Mouse (Mus musculus) heart, adult 2 months (tissue): ENCODE results near the gene Olfr883.

Experiments used
- CTCF ChIP-seq: fragments of 200-600 bp; IDR thresholded peaks from 2 replicates; pipeline ENCODE4 v1.8.1; 2022; ENCODE audit warnings: antibody characterized with exemption, mild to moderate bottlenecking, moderate library complexity
- POLR2A ChIP-seq: fragments of 200-500 bp; IDR thresholded peaks from 2 replicates; pipeline ENCODE4 v1.6.1; 2011; ENCODE audit warnings: mild to moderate bottlenecking, low read depth, low read length, control low read depth; ENCODE audit not compliant: insufficient read depth

DNA sequence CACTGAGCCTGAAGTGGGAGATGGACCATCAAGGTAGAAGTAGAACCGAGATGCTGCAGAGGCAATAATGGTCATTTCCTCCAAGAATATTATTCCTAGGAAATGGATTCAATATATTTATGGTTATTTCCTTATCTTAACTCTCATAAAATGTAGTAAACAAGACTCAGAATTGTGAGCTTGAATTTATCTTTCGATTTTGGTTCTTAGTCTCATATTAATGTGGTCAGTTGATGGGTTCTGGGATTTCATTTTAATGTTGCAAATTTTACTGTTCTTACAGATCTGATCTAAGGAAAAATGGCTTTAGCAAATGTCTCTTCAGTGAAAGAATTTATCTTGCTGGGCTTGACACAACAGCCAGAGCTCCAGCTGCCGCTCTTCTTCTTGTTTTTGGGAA lies 35.4 kb downstream of the Olfr883 start, which contains the start of gene Olfr885:
- no peak for TF ChIP-seq POLR2A
- no peak for TF ChIP-seq CTCF
